Mouse (Mus musculus) heart, embryonic 15.5 days (tissue): ENCODE data around the gene Crybg1. TPM values are rescaled to one million over a fixed set of nuclear protein-coding genes. Genes with fewer than 3 reads are reported as not detected.

Experiments
- ATAC-seq: fragments of 200-750 bp; cut with Nextera tagmentation; replicated peaks from 2 replicates; pipeline ENCODE4 v1.8.0; 2017; ENCODE audit warnings: low read depth, moderate TSS enrichment; ENCODE audit not compliant: insufficient number of reproducible peaks, insufficient read depth, low FRiP score
- H3K27ac ChIP-seq: fragments of 300-500 bp; sonication (generic); 2 replicates; pipeline ENCODE4 v1.5.1; 2015; ENCODE audit warnings: mild to moderate bottlenecking, inconsistent platforms
- H3K27me3 ChIP-seq: fragments of 300-500 bp; sonication (generic); 2 replicates; pipeline ENCODE4 v1.6.1; 2015; ENCODE audit warnings: inconsistent platforms
- H3K36me3 ChIP-seq: fragments of 300-500 bp; sonication (generic); 2 replicates; pipeline ENCODE4 v1.6.1; 2015; ENCODE audit warnings: mild to moderate bottlenecking, inconsistent platforms
- H3K4me1 ChIP-seq: fragments of 300-500 bp; sonication (generic); replicated peaks from 2 replicates; pipeline ENCODE4 v1.6.1; 2015; ENCODE audit warnings: inconsistent platforms
- H3K4me2 ChIP-seq: fragments of 300-500 bp; sonication (generic); 2 replicates; pipeline ENCODE4 v1.6.1; 2015; ENCODE audit warnings: inconsistent platforms, mild to moderate bottlenecking, moderate library complexity
- H3K4me3 ChIP-seq: fragments of 300-500 bp; sonication (generic); 2 replicates; pipeline ENCODE4 v1.5.1; 2015; ENCODE audit warnings: mild to moderate bottlenecking, inconsistent platforms
- H3K9ac ChIP-seq: fragments of 300-500 bp; sonication (generic); 2 replicates; pipeline ENCODE4 v1.6.1; 2015; ENCODE audit warnings: mild to moderate bottlenecking, inconsistent platforms
- H3K9me3 ChIP-seq: fragments of 300-500 bp; sonication (generic); replicated peaks from 2 replicates; pipeline ENCODE4 v1.6.1; 2016; ENCODE audit warnings: inconsistent platforms
- WGBS: fragments of 180-500 bp; shearing (Covaris S2); methylation state at CpG from one replicate; pipeline ENCODE4 v1.1.7; 2015; ENCODE audit warnings: mixed read lengths; 5-methylcytosine and 5-hydroxymethylcytosine counted together
- polyA plus RNA-seq: library from polyadenylated mRNA; unstranded; fragments of >200 nt; fragmentation: Nextera tagmentation; extraction: Ambion mirVana; gene quantifications from 2 replicates; pipeline ENCODE4 v1.2.1, GENCODE M21; 2015

Gene Crybg1
- polyA plus RNA-seq, result 0.13 and 0.47 TPM in 2 replicates

- no peak within 1 kb of the TSS for H3K9ac ChIP-seq
These were observed at the start of gene Crybg1 for GRCm38 (mm10) chr10:44148337-44149317. Gene Crybg1, minus strand, starts transcription at chr10:44148853.

GRCm38 (mm10) chr10:44177365-44177764, 28.7 kb upstream of the Crybg1 start:
- WGBS, result 3% methylated on average over 1 of the region's 1 CpGs
- ATAC-seq, result no peak
- no peak overlapping the region for H3K27ac ChIP-seq

More at GRCm38 (mm10) chr10:44148337-44149317, at the start of gene Crybg1:
- peak within 1 kb of the TSS; percentile 38 for H3K4me3 ChIP-seq
- H3K27ac ChIP-seq, result no peak within 1 kb of the TSS
- WGBS, result 7% methylated on average over 52 of the region's 53 CpGs
- ATAC-seq, result peak; percentile 50; the same call in 1 of the 2 replicates
- peak within 1 kb of the TSS; percentile 64 for H3K4me2 ChIP-seq
- H3K27me3 ChIP-seq, result peaks cover 14% of the 10 kb centered on the region
- H3K36me3 ChIP-seq, result no peaks in the 10 kb centered on the region
- H3K9me3 ChIP-seq, result no peaks in the 10 kb centered on the region
- H3K4me1 ChIP-seq, result peaks cover 10% of the 10 kb centered on the region

GRCm38 (mm10) chr10:44176548-44176947, 27.9 kb upstream of the Crybg1 start:
- no peaks in the 10 kb centered on the region for H3K27me3 ChIP-seq
- H3K4me2 ChIP-seq, result no peak overlapping the region
- H3K9me3 ChIP-seq, result no peaks in the 10 kb centered on the region
- H3K9ac ChIP-seq, result no peak overlapping the region
- H3K4me1 ChIP-seq, result no peaks in the 10 kb centered on the region
- H3K4me3 ChIP-seq, result no peak overlapping the region
- no peaks in the 10 kb centered on the region for H3K36me3 ChIP-seq
- no peak for ATAC-seq
- H3K27ac ChIP-seq, result no peak overlapping the region

More at GRCm38 (mm10) chr10:44177365-44177764, 28.7 kb upstream of the Crybg1 start:
- H3K9ac ChIP-seq, result no peak overlapping the region
- H3K4me1 ChIP-seq, result no peaks in the 10 kb centered on the region
- H3K27me3 ChIP-seq, result no peaks in the 10 kb centered on the region
- H3K36me3 ChIP-seq, result no peaks in the 10 kb centered on the region
- H3K4me2 ChIP-seq, result no peak overlapping the region
- no peak overlapping the region for H3K4me3 ChIP-seq
- no peaks in the 10 kb centered on the region for H3K9me3 ChIP-seq

GRCm38 (mm10) chr10:44176120-44176519, 27.5 kb upstream of the Crybg1 start:
- Histone ChIP-seq H3K27me3 (no peaks in the 10 kb centered on the region), H3K9ac (no peak overlapping the region), H3K4me3 (no peak overlapping the region), H3K4me1 (no peaks in the 10 kb centered on the region), H3K9me3 (no peaks in the 10 kb centered on the region), H3K4me2 (no peak overlapping the region), H3K27ac (no peak overlapping the region), H3K36me3 (no peaks in the 10 kb centered on the region)
- WGBS, result 80% methylated on average over 5 of the region's 5 CpGs
- ATAC-seq, result no peak

- 85% methylated on average over 12 of the region's 12 CpGs for WGBS
- ATAC-seq, result no peak
- Histone ChIP-seq H3K36me3 (no peaks in the 10 kb centered on the region), H3K9ac (no peak overlapping the region), H3K27me3 (0 out of 2 replicates have a peak, but pooled peaks cover 2% of the 10 kb centered on the region), H3K4me3 (no peak overlapping the region), H3K4me1 (no peaks in the 10 kb centered on the region), H3K9me3 (no peaks in the 10 kb centered on the region), H3K4me2 (no peak overlapping the region), H3K27ac (no peak overlapping the region)
These were observed 21.5 kb upstream of the Crybg1 start for GRCm38 (mm10) chr10:44170145-44170544.

GRCm38 (mm10) chr10:44167061-44167460, 18.4 kb upstream of the Crybg1 start:
- H3K9me3 ChIP-seq, result no peaks in the 10 kb centered on the region
- no peak for ATAC-seq
- no peaks in the 10 kb centered on the region for H3K4me1 ChIP-seq
- no peak overlapping the region for H3K4me3 ChIP-seq
- no peak overlapping the region for H3K9ac ChIP-seq
- H3K36me3 ChIP-seq, result no peaks in the 10 kb centered on the region
- H3K27ac ChIP-seq, result no peak overlapping the region
- WGBS, result 53% methylated on average over 5 of the region's 5 CpGs
- H3K4me2 ChIP-seq, result no peak overlapping the region
- 0 out of 2 replicates have a peak, but pooled peaks cover 2% of the 10 kb centered on the region for H3K27me3 ChIP-seq

GRCm38 (mm10) chr10:44164258-44164975, 15.8 kb upstream of the Crybg1 start:
- no peak overlapping the region for H3K27ac ChIP-seq
- 73% methylated on average over 8 of the region's 8 CpGs for WGBS
- H3K27me3 ChIP-seq, result 0 out of 2 replicates have a peak, but pooled peaks cover 2% of the 10 kb centered on the region
- H3K9ac ChIP-seq, result no peak overlapping the region
- no peaks in the 10 kb centered on the region for H3K9me3 ChIP-seq
- no peak for ATAC-seq
- H3K36me3 ChIP-seq, result no peaks in the 10 kb centered on the region
- H3K4me3 ChIP-seq, result no peak overlapping the region
- H3K4me2 ChIP-seq, result no peak overlapping the region
- H3K4me1 ChIP-seq, result no peaks in the 10 kb centered on the region

- Histone ChIP-seq H3K36me3 (no peaks in the 10 kb centered on the region), H3K27me3 (no peaks in the 10 kb centered on the region), H3K9me3 (no peaks in the 10 kb centered on the region), H3K4me3 (no peak overlapping the region), H3K4me1 (no peaks in the 10 kb centered on the region), H3K4me2 (no peak overlapping the region), H3K27ac (no peak overlapping the region), H3K9ac (no peak overlapping the region)
- ATAC-seq, result no peak
- 80% methylated on average over 4 of the region's 4 CpGs for WGBS
These were observed 14.4 kb upstream of the Crybg1 start for GRCm38 (mm10) chr10:44163028-44163427.

- Histone ChIP-seq H3K9ac (no peak overlapping the region), H3K4me1 (no peaks in the 10 kb centered on the region), H3K36me3 (no peaks in the 10 kb centered on the region), H3K4me3 (no peak overlapping the region), H3K9me3 (no peaks in the 10 kb centered on the region), H3K27ac (no peak overlapping the region), H3K4me2 (no peak overlapping the region), H3K27me3 (no peaks in the 10 kb centered on the region)
- 45% methylated on average over 4 of the region's 4 CpGs for WGBS
- ATAC-seq, result no peak
These were observed 11.5 kb upstream of the Crybg1 start for GRCm38 (mm10) chr10:44160150-44160549.

- Histone ChIP-seq H3K27me3 (no peaks in the 10 kb centered on the region), H3K36me3 (no peaks in the 10 kb centered on the region), H3K27ac (no peak overlapping the region), H3K9me3 (no peaks in the 10 kb centered on the region), H3K4me3 (no peak overlapping the region), H3K9ac (no peak overlapping the region), H3K4me1 (no peaks in the 10 kb centered on the region), H3K4me2 (no peak overlapping the region)
- WGBS, result 51% methylated on average over 2 of the region's 2 CpGs
- no peak for ATAC-seq
These were observed 8.8 kb upstream of the Crybg1 start for GRCm38 (mm10) chr10:44157489-44157888.

- 84% methylated on average over 2 of the region's 2 CpGs for WGBS
- Histone ChIP-seq H3K9me3 (no peaks in the 10 kb centered on the region), H3K27me3 (peaks cover 14% of the 10 kb centered on the region), H3K36me3 (no peaks in the 10 kb centered on the region), H3K4me3 (no peak overlapping the region), H3K4me1 (peaks cover 10% of the 10 kb centered on the region), H3K9ac (no peak overlapping the region), H3K27ac (no peak overlapping the region), H3K4me2 (no peak overlapping the region)
- no peak for ATAC-seq
These were observed 1.8 kb upstream of the Crybg1 start for GRCm38 (mm10) chr10:44150501-44150900.
